Comparison of ENCODE assay signal across 9 mouse cellular contexts in genomic region chr14:55095671-55096070, GRCm38 (mm10). TPM values are rescaled to one million over a fixed set of nuclear protein-coding genes. Genes with fewer than 3 reads are reported as not detected.
DNase-seq lines count a peak whose midpoint lies in the region; ATAC-seq and TF ChIP-seq lines count a peak whose summit lies in the region.
"Had no signal": no experiment of that assay in that cellular context is flagged by ENCODE, and none has a peak within 500 bp of the region (broad histone marks: within the 10 kb centered on the region; RNA-seq: fewer than 3 reads in every experiment).

No protein-coding gene starts in this region.

- peak overlapping the region; percentile 81 for H3K4me2 ChIP-seq in lung, embryonic 14.5 days
- H3K4me2 ChIP-seq in embryonic facial prominence, embryonic 14.5 days (ENCODE audit: low read depth, low read length) = peak overlapping the region; percentile 87
- peak overlapping the region; percentile 69 for H3K4me2 ChIP-seq in intestine, postnatal 0 days (replicated peaks; ENCODE audit: low read depth)
- H3K4me2 ChIP-seq in neural tube, embryonic 15.5 days = peak overlapping the region; percentile 78

- 58% methylated on average over 12 of the region's 12 CpGs for WGBS in lung, embryonic 14.5 days
- 73% methylated on average over 12 of the region's 12 CpGs for WGBS in embryonic facial prominence, embryonic 14.5 days
- WGBS in intestine, postnatal 0 days = 31% methylated on average over 12 of the region's 12 CpGs
- 51% methylated on average over 12 of the region's 12 CpGs for WGBS in neural tube, embryonic 15.5 days

- H3K36me3 ChIP-seq in lung, embryonic 14.5 days (ENCODE audit: insufficient read depth) = peaks cover 16% of the 10 kb centered on the region; the same call in 1 of the 2 replicates
- peaks cover 13% of the 10 kb centered on the region; the same call in 1 of the 2 replicates for H3K36me3 ChIP-seq in embryonic facial prominence, embryonic 14.5 days (ENCODE audit: control insufficient read depth, insufficient read depth, low read length)
- peaks cover 23% of the 10 kb centered on the region for H3K36me3 ChIP-seq in intestine, postnatal 0 days (ENCODE audit: control insufficient read depth, insufficient read depth)
- peaks cover 13% of the 10 kb centered on the region; the same call in 1 of the 2 replicates for H3K36me3 ChIP-seq in neural tube, embryonic 15.5 days

- H3K9ac ChIP-seq in lung, embryonic 14.5 days = peak overlapping the region; percentile 69
- peak overlapping the region; percentile 78 for H3K9ac ChIP-seq in embryonic facial prominence, embryonic 14.5 days (ENCODE audit: low read depth, low read length)
- H3K9ac ChIP-seq in intestine, postnatal 0 days (ENCODE audit: low read depth, low read length) = peak overlapping the region; percentile 73
- peak overlapping the region; percentile 70; the same call in 1 of the 2 replicates for H3K9ac ChIP-seq in neural tube, embryonic 15.5 days (replicated peaks)

- H3K4me1 ChIP-seq in lung, embryonic 14.5 days (ENCODE audit: insufficient read depth) = peaks cover 12% of the 10 kb centered on the region
- peaks cover 20% of the 10 kb centered on the region for H3K4me1 ChIP-seq in embryonic facial prominence, embryonic 14.5 days (ENCODE audit: control insufficient read depth, insufficient read depth, low read length)
- 0 out of 2 replicates have a peak, but pooled peaks cover 6% of the 10 kb centered on the region for H3K4me1 ChIP-seq in intestine, postnatal 0 days (replicated peaks; ENCODE audit: control insufficient read depth, insufficient read depth, low read length)
- H3K4me1 ChIP-seq in neural tube, embryonic 15.5 days = peaks cover 50% of the 10 kb centered on the region

- no peak for ATAC-seq in lung, embryonic 14.5 days (ENCODE audit: insufficient read depth)
- ATAC-seq in embryonic facial prominence, embryonic 14.5 days (ENCODE audit: low read depth) = no peak
- peak; percentile 7; the same call in 1 of the 2 replicates for ATAC-seq in intestine, postnatal 0 days
- no peak for ATAC-seq in neural tube, embryonic 15.5 days (ENCODE audit: low FRiP score)

- TF ChIP-seq CTCF in lung, embryonic 14.5 days (IDR thresholded peaks at IDR 0.05; ENCODE audit: low read depth) = no peak
- no peak for TF ChIP-seq CTCF in intestine, postnatal 0 days (IDR thresholded peaks at IDR 0.05; ENCODE audit: low read depth)

- H3K27ac ChIP-seq in lung, embryonic 14.5 days (ENCODE audit: low read depth) = no peak overlapping the region
- H3K27ac ChIP-seq in embryonic facial prominence, embryonic 14.5 days (replicated peaks; ENCODE audit: low read depth, low read length) = no peak overlapping the region
- peak overlapping the region; percentile 51 for H3K27ac ChIP-seq in intestine, postnatal 0 days (ENCODE audit: low read depth, low read length)
- peak overlapping the region; percentile 94 for H3K27ac ChIP-seq in neural tube, embryonic 15.5 days (replicated peaks)

- peak overlapping the region; percentile 66 for H3K4me3 ChIP-seq in lung, embryonic 14.5 days (ENCODE audit: low read depth, low read length)
- peak overlapping the region; percentile 52 for H3K4me3 ChIP-seq in embryonic facial prominence, embryonic 14.5 days (ENCODE audit: low read depth, low read length)
- H3K4me3 ChIP-seq in intestine, postnatal 0 days (ENCODE audit: low read depth, low read length) = peak overlapping the region; percentile 66
- H3K4me3 ChIP-seq in neural tube, embryonic 15.5 days (replicated peaks) = peak overlapping the region; percentile 60

- no peak for DNase-seq in lung, embryonic 14.5 days
- DNase-seq in lung, postnatal 25 days (ENCODE audit: low spot score) = no peak
- no peak for DNase-seq in embryonic facial prominence, embryonic 14.5 days (ENCODE audit: low spot score)
- no peak for DNase-seq in left cerebral cortex, adult 9 months (ENCODE audit: low spot score in 2 of 2)
- DNase-seq in urinary bladder, postnatal 10 days (ENCODE audit: low spot score) = no peak
- no peak for DNase-seq in ovary, postnatal 10 days (ENCODE audit: low spot score)
- DNase-seq: left cerebral cortex, postnatal 4 days had no signal

- H3K27me3 ChIP-seq in lung, embryonic 14.5 days (ENCODE audit: insufficient read depth, low read length) = no peaks in the 10 kb centered on the region
- H3K27me3 ChIP-seq in embryonic facial prominence, embryonic 14.5 days (replicated peaks; ENCODE audit: control insufficient read depth, insufficient read depth, low read length) = no peaks in the 10 kb centered on the region
- no peaks in the 10 kb centered on the region for H3K27me3 ChIP-seq in intestine, postnatal 0 days (replicated peaks; ENCODE audit: control insufficient read depth, insufficient read depth, low read length)
- no peaks in the 10 kb centered on the region for H3K27me3 ChIP-seq in neural tube, embryonic 15.5 days (replicated peaks)

- no peaks in the 10 kb centered on the region for H3K9me3 ChIP-seq in lung, embryonic 14.5 days (ENCODE audit: low read depth, low read length)
- H3K9me3 ChIP-seq in embryonic facial prominence, embryonic 14.5 days (ENCODE audit: control insufficient read depth, low read length) = no peaks in the 10 kb centered on the region
- no peaks in the 10 kb centered on the region for H3K9me3 ChIP-seq in intestine, postnatal 0 days (ENCODE audit: control insufficient read depth)
- H3K9me3 ChIP-seq in neural tube, embryonic 15.5 days (replicated peaks) = no peaks in the 10 kb centered on the region

RNA-seq across cellular contexts. Expression of gene Thtpa, which starts 1.1 kb away (rescaled TPM):
- polyA plus RNA-seq in lung, embryonic 14.5 days (2014; fragmentation: Nextera tagmentation; extraction: Ambion mirVana) = 19.2 and 20.1 TPM in 2 replicates
- polyA plus RNA-seq in embryonic facial prominence, embryonic 14.5 days (2014; fragmentation: Nextera tagmentation; extraction: Ambion mirVana) = 16.7 and 22.6 TPM in 2 replicates
- 7.5 and 8.8 TPM in 2 replicates for polyA plus RNA-seq in intestine, postnatal 0 days (2015; fragmentation: Nextera tagmentation; extraction: Ambion mirVana)
- 27.9 and 31.6 TPM in 2 replicates for polyA plus RNA-seq in neural tube, embryonic 15.5 days (2015; fragmentation: Nextera tagmentation; extraction: Ambion mirVana)

RNA-seq across cellular contexts. Expression of gene Zfhx2, which starts 3.5 kb away (rescaled TPM):
- polyA plus RNA-seq in lung, embryonic 14.5 days (2014; fragmentation: Nextera tagmentation; extraction: Ambion mirVana) = 3.4 and 3.5 TPM in 2 replicates
- polyA plus RNA-seq in embryonic facial prominence, embryonic 14.5 days (2014; fragmentation: Nextera tagmentation; extraction: Ambion mirVana) = 3.4 and 3.7 TPM in 2 replicates
- polyA plus RNA-seq in intestine, postnatal 0 days (2015; fragmentation: Nextera tagmentation; extraction: Ambion mirVana) = 0.87 and 1.1 TPM in 2 replicates
- 20.3 and 24.5 TPM in 2 replicates for polyA plus RNA-seq in neural tube, embryonic 15.5 days (2015; fragmentation: Nextera tagmentation; extraction: Ambion mirVana)

RNA-seq across cellular contexts. Expression of gene Ap1g2, which starts 10.7 kb away (rescaled TPM):
- 14.7 and 16.3 TPM in 2 replicates for polyA plus RNA-seq in lung, embryonic 14.5 days (2014; fragmentation: Nextera tagmentation; extraction: Ambion mirVana)
- polyA plus RNA-seq in embryonic facial prominence, embryonic 14.5 days (2014; fragmentation: Nextera tagmentation; extraction: Ambion mirVana) = 15.3 and 17.6 TPM in 2 replicates
- polyA plus RNA-seq in intestine, postnatal 0 days (2015; fragmentation: Nextera tagmentation; extraction: Ambion mirVana) = 75.3 and 81.5 TPM in 2 replicates
- polyA plus RNA-seq in neural tube, embryonic 15.5 days (2015; fragmentation: Nextera tagmentation; extraction: Ambion mirVana) = 6.2 and 12.4 TPM in 2 replicates

RNA-seq across cellular contexts. Expression of gene Jph4, which starts 21.1 kb away (rescaled TPM):
- polyA plus RNA-seq in lung, embryonic 14.5 days (2014; fragmentation: Nextera tagmentation; extraction: Ambion mirVana) = 0.16 and 0.37 TPM in 2 replicates
- polyA plus RNA-seq in embryonic facial prominence, embryonic 14.5 days (2014; fragmentation: Nextera tagmentation; extraction: Ambion mirVana) = 3.0 and 3.8 TPM in 2 replicates
- polyA plus RNA-seq in intestine, postnatal 0 days (2015; fragmentation: Nextera tagmentation; extraction: Ambion mirVana) = 0.90 and 0.93 TPM in 2 replicates
- polyA plus RNA-seq in neural tube, embryonic 15.5 days (2015; fragmentation: Nextera tagmentation; extraction: Ambion mirVana) = 30.6 and 37.0 TPM in 2 replicates

Comparison
In these comparisons a context has a peak if more than half of its experiments do, and no peak if none do; other contexts are left out.
1. H3K27ac ChIP-seq: peak in intestine, postnatal 0 days (single experiment) and neural tube, embryonic 15.5 days (single experiment); none in lung, embryonic 14.5 days (single experiment) and embryonic facial prominence, embryonic 14.5 days (single experiment).
2. Peak in every context shown above with its lines, with median percentiles within 50 percentile points of each other: H3K4me2 ChIP-seq, H3K4me3 ChIP-seq and H3K9ac ChIP-seq.